Mouse (Mus musculus): ENCODE data around the gene Dkk3. TPM values are rescaled to one million over a fixed set of nuclear protein-coding genes. Genes with fewer than 3 reads are reported as not detected.
"Not testable (repeated sequence)": the region's sequence is repeated elsewhere in the genome, so short reads cannot be mapped to it uniquely, and the experiment has no call there.

Dkk3 gene
- polyA plus RNA-seq, 1 experiment, result 0.28 TPM

DNA sequence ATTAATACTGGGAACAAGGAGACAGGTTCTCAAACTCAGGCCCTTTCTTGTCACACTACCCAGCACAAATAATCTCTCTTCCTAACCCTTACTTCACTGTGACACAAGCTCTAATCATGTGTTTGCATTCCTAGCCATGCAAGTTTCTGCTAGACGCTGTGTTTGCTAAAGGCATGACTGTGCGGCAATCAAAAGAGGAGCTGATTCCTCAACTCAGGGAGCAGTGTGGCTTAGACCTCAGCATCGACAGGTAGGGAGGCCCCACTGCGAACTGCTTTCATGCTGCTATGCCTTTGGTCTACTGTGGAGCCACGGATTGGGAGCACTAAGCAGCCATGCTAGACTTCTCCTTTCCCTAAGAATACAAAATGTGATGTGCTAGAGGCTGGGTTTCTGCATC is 55.0 kb downstream of the Dkk3 start:
- peaks cover 3% of the 10 kb centered on the region; the same call in 1 of the 2 replicates for H3K36me3 ChIP-seq (ENCODE audit: control insufficient read depth, insufficient read depth, low read length)
- TF ChIP-seq CTCF (IDR thresholded peaks at IDR 0.05; ENCODE audit: control insufficient read depth, insufficient read depth, insufficient replicate concordance, low read depth, low read length) (no peak), POLR2A (IDR thresholded peaks at IDR 0.05; ENCODE audit: control insufficient read depth, low read depth, low read length) (no peak)
- H3K4me1 ChIP-seq (ENCODE audit: control insufficient read depth, insufficient read depth, low read length), result no peaks in the 10 kb centered on the region
- no peaks in the 10 kb centered on the region for H3K27me3 ChIP-seq (ENCODE audit: control insufficient read depth, insufficient read depth, low read length)
- H3K4me3 ChIP-seq (ENCODE audit: control insufficient read depth, low read depth, low read length), result no peak overlapping the region
- H3K27ac ChIP-seq (ENCODE audit: control insufficient read depth, insufficient read depth, low read depth, low read length), result no peak overlapping the region

DNA sequence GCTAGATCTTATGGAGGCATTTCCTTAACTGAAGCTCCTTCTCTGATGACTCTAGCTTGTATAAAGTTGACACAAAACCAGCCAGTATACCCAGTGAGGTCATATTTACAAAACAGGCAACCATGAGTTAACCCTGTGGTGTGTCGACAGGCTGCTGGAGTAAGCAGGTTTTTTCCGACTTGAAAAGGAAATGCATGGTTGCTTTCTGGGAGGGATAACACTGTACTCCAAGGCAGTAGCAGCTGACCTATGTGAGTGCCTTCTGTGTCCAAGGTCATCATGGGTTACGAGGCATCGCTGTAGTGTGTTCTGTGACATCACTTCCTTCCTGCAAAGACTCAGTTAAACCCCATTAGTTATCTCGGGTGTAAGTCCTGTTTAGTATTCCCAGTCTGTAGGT is 55.9 kb downstream of the Dkk3 start:
- Histone ChIP-seq H3K4me3 (ENCODE audit: control insufficient read depth, low read depth, low read length) (no peak overlapping the region), H3K27me3 (ENCODE audit: control insufficient read depth, insufficient read depth, low read length) (no peaks in the 10 kb centered on the region), H3K4me1 (ENCODE audit: control insufficient read depth, insufficient read depth, low read length) (no peaks in the 10 kb centered on the region), H3K36me3 (ENCODE audit: control insufficient read depth, insufficient read depth, low read length) (peaks cover 3% of the 10 kb centered on the region; the same call in 1 of the 2 replicates), H3K27ac (ENCODE audit: control insufficient read depth, insufficient read depth, low read depth, low read length) (no peak overlapping the region)
- no peak for TF ChIP-seq POLR2A (IDR thresholded peaks at IDR 0.05; ENCODE audit: control insufficient read depth, low read depth, low read length)
- no peak for TF ChIP-seq CTCF (IDR thresholded peaks at IDR 0.05; ENCODE audit: control insufficient read depth, insufficient read depth, insufficient replicate concordance, low read depth, low read length)

DNA sequence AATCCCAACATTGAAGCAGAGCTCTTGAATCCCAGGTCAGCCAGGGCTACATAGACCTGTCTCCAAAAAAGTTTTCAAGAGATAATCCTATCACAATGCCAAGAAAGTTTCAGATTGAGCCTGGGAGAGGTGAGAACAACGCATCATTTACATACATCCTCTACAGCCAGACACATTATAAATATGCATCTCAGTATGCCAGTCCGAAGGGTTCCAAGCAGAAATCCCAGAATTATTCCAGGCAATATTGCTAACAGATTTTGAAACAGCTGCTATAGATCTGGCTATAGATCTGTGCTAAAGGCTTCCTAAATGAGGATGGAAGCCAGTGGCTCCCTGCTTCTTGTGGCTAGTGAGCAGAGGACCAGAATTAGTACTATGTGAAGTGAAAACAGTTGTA is 58.0 kb downstream of the Dkk3 start:
- no peak overlapping the region for H3K27ac ChIP-seq (ENCODE audit: control insufficient read depth, insufficient read depth, low read depth, low read length)
- H3K4me1 ChIP-seq (ENCODE audit: control insufficient read depth, insufficient read depth, low read length), result no peaks in the 10 kb centered on the region
- no peaks in the 10 kb centered on the region for H3K27me3 ChIP-seq (ENCODE audit: control insufficient read depth, insufficient read depth, low read length)
- H3K36me3 ChIP-seq (ENCODE audit: control insufficient read depth, insufficient read depth, low read length), result peaks cover 2% of the 10 kb centered on the region; the same call in 1 of the 2 replicates
- no peak for TF ChIP-seq CTCF (IDR thresholded peaks at IDR 0.05; ENCODE audit: control insufficient read depth, insufficient read depth, insufficient replicate concordance, low read depth, low read length)
- TF ChIP-seq POLR2A (IDR thresholded peaks at IDR 0.05; ENCODE audit: control insufficient read depth, low read depth, low read length), result no peak
- H3K4me3 ChIP-seq (ENCODE audit: control insufficient read depth, low read depth, low read length), result no peak overlapping the region

DNA sequence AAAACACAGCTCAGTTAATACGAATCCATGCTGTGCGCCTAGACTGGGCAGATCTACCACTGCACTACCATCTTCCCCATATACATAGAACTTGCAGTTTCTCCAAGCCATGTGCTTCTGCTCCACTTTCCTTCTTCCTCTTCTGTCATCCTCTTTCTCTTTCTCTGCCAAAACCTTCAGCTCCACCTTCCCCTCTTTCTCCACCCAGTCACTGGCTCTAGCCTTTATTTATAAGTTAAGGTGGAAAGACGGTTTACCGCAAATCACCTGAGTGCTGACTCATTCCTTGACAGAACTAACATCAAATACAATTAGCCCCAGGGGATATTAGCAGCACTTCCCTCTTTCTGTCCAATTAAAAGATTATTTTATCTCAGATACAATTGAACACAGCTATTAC is 63.9 kb downstream of the Dkk3 start:
- H3K4me3 ChIP-seq (ENCODE audit: control insufficient read depth, low read depth, low read length); H3K27ac ChIP-seq (ENCODE audit: control insufficient read depth, insufficient read depth, low read depth, low read length); H3K27me3 ChIP-seq (ENCODE audit: control insufficient read depth, insufficient read depth, low read length); H3K36me3 ChIP-seq (ENCODE audit: control insufficient read depth, insufficient read depth, low read length); H3K4me1 ChIP-seq (ENCODE audit: control insufficient read depth, insufficient read depth, low read length): not testable (repeated sequence)

DNA sequence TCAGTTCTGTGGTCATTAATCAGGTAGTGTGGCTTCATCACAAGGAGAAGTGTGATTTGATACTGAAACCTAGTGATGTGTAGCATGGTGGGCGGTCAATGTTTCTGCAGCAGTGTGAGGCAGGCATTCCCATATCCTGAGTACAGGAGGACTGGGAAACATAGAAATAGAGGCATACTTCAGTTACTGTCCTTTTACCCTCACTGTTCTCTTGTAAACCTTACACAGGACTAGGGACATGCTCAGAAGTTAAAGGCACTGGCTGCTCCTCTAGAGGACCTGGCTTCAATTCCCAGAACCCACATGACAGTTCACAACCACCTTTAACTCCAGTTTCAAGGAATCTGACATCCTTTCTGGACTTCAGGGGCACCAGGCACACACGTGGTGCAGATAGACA is 72.7 kb downstream of the Dkk3 start:
- TF ChIP-seq POLR2A (IDR thresholded peaks at IDR 0.05; ENCODE audit: control insufficient read depth, low read depth, low read length) (no peak), CTCF (IDR thresholded peaks at IDR 0.05; ENCODE audit: control insufficient read depth, insufficient read depth, insufficient replicate concordance, low read depth, low read length) (no peak)
- Histone ChIP-seq H3K4me1 (ENCODE audit: control insufficient read depth, insufficient read depth, low read length) (no peaks in the 10 kb centered on the region), H3K36me3 (ENCODE audit: control insufficient read depth, insufficient read depth, low read length) (peaks cover 2% of the 10 kb centered on the region)

DNA sequence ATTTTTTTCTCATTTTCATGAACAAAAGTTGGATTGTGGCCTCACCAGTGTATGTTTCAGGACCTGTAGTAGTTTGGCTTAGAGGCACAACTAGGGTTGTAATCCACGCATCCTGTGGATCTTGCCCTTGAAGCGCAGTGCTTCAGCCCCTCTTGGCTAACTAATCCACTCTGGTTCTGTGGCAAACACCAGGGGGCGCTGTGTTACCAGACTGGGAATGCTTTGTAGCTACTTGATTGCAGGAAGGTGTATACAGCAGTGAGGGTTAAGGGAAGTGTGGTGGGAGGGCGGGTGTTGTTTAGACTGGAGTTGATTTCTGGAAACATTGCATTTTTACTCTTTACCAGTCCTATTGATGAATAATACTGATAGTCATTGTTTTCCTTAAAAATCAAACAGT is 73.8 kb downstream of the Dkk3 start:
- peak; percentile 73; the same call in 1 of the 2 replicates for TF ChIP-seq CTCF (IDR thresholded peaks at IDR 0.05; ENCODE audit: control insufficient read depth, insufficient read depth, insufficient replicate concordance, low read depth, low read length)
- TF ChIP-seq POLR2A (IDR thresholded peaks at IDR 0.05; ENCODE audit: control insufficient read depth, low read depth, low read length), result no peak
- no peaks in the 10 kb centered on the region for H3K4me1 ChIP-seq (ENCODE audit: control insufficient read depth, insufficient read depth, low read length)
- peaks cover 2% of the 10 kb centered on the region for H3K36me3 ChIP-seq (ENCODE audit: control insufficient read depth, insufficient read depth, low read length)
- no peak overlapping the region for H3K4me3 ChIP-seq (ENCODE audit: control insufficient read depth, low read depth, low read length)
- no peak overlapping the region for H3K27ac ChIP-seq (ENCODE audit: control insufficient read depth, insufficient read depth, low read depth, low read length)
- no peaks in the 10 kb centered on the region for H3K27me3 ChIP-seq (ENCODE audit: control insufficient read depth, insufficient read depth, low read length)

More for the DNA sequence above, 72.7 kb downstream of the Dkk3 start:
- H3K4me3 ChIP-seq (ENCODE audit: control insufficient read depth, low read depth, low read length), result no peak overlapping the region
- no peak overlapping the region for H3K27ac ChIP-seq (ENCODE audit: control insufficient read depth, insufficient read depth, low read depth, low read length)
- no peaks in the 10 kb centered on the region for H3K27me3 ChIP-seq (ENCODE audit: control insufficient read depth, insufficient read depth, low read length)

DNA sequence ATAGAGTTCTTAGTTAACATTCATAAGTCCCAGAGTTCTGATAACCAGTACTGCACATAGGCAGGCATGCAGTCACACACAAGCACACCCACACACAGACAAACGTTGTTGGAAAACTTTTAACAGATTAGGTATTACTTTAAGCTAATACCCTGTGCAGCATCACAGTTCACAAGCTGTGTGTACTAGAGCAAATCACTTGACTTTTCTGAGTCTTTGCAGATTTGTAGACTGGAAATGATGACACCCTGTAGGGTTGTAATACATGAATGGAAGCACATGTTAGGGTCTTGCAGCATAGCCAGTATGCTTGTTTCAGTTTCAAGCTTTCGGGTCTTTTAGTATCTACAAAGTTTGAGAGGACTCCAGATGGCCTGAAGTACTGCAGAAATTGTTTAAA is 74.6 kb downstream of the Dkk3 start:
- H3K27me3 ChIP-seq (ENCODE audit: control insufficient read depth, insufficient read depth, low read length), result no peaks in the 10 kb centered on the region
- no peak for TF ChIP-seq POLR2A (IDR thresholded peaks at IDR 0.05; ENCODE audit: control insufficient read depth, low read depth, low read length)
- TF ChIP-seq CTCF (IDR thresholded peaks at IDR 0.05; ENCODE audit: control insufficient read depth, insufficient read depth, insufficient replicate concordance, low read depth, low read length), result no peak
- H3K4me3 ChIP-seq (ENCODE audit: control insufficient read depth, low read depth, low read length), result no peak overlapping the region
- H3K4me1 ChIP-seq (ENCODE audit: control insufficient read depth, insufficient read depth, low read length), result no peaks in the 10 kb centered on the region
- H3K36me3 ChIP-seq (ENCODE audit: control insufficient read depth, insufficient read depth, low read length), result peaks cover 2% of the 10 kb centered on the region
- H3K27ac ChIP-seq (ENCODE audit: control insufficient read depth, insufficient read depth, low read depth, low read length), result no peak overlapping the region

DNA sequence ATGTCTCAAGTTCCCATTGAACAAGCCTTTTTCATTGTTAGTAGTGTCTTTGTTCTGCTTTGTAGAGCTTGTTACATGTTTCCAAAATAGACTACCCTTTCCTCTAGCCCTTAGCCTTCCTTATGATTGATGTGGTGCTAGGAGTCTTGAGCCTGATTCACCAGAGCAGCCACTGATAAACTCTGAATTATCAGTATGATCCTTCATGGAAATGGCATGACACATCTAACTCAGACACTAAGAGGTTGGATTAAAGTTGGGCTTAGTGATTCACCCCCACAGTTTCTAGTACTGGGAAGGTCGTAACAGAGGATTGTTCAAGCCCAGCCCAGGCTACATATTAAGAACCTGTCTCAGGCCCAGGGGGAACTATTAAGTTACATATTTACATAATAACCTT is 76.2 kb downstream of the Dkk3 start:
- Histone ChIP-seq H3K4me1 (ENCODE audit: control insufficient read depth, insufficient read depth, low read length) (no peaks in the 10 kb centered on the region), H3K36me3 (ENCODE audit: control insufficient read depth, insufficient read depth, low read length) (peaks cover 3% of the 10 kb centered on the region), H3K4me3 (ENCODE audit: control insufficient read depth, low read depth, low read length) (no peak overlapping the region), H3K27me3 (ENCODE audit: control insufficient read depth, insufficient read depth, low read length) (no peaks in the 10 kb centered on the region), H3K27ac (ENCODE audit: control insufficient read depth, insufficient read depth, low read depth, low read length) (no peak overlapping the region)
- TF ChIP-seq CTCF (IDR thresholded peaks at IDR 0.05; ENCODE audit: control insufficient read depth, insufficient read depth, insufficient replicate concordance, low read depth, low read length) (no peak), POLR2A (IDR thresholded peaks at IDR 0.05; ENCODE audit: control insufficient read depth, low read depth, low read length) (no peak)

Measured in testis, adult 2 months (tissue).